Mouse (Mus musculus): ENCODE measurements at regions not wholly inside any gene's neighbourhood (a gene's known extent, or its start where the extent isn't known, plus 50 kb on each side); places are given as distances from the start of the nearest gene placed in this dataset.

DNA sequence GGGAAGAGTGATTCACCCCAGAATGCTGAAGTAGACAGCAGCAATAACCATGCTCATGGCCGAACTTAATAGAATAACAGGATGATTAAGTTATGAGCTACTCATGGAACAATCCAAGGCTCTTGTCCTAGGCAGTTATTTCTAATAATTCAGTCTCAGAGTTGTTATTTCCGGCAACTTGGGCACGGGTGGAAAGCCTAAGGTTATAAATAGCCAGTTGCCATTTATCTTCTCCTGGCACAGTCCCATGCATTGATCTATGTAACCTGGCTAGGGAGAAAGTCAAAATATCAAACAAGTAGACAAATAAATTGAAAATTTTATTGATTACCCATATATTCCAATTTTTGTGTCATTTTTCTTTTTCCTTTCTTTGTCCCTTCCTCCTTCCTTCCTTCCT is 64.0 kb upstream of the Chd1 start:
- no peak for TF ChIP-seq CTCF (IDR thresholded peaks at IDR 0.05; ENCODE audit: borderline replicate concordance, insufficient read depth, low read length)
- no peak for TF ChIP-seq POLR2A (IDR thresholded peaks at IDR 0.05; ENCODE audit: low read depth, low read length)

Data from embryonic fibroblast, embryonic 13.5 days (primary cell).